Mouse (Mus musculus): Measurements from ENCODE around the gene Lmbrd2. TPM values are rescaled to one million over a fixed set of nuclear protein-coding genes. Genes with fewer than 3 reads are reported as not detected.
A peak's percentile ranks its signal among the peaks of the same experiment; 100 is the strongest.

Gene Lmbrd2
- 3.5 TPM in 2 replicates for polyA plus RNA-seq (2015; fragmentation: Nextera tagmentation; extraction: Ambion mirVana)

GRCm38 (mm10) chr15:9140252-9140680 is at the start of gene Lmbrd2:
Gene Lmbrd2, plus strand, starts transcription at chr15:9140550.
- WGBS: under 1% methylated on average over 34 of the region's 34 CpGs
- ATAC-seq (ENCODE audit: low FRiP score, low read depth): peak; percentile 99
- H3K9ac ChIP-seq: peak within 1 kb of the TSS; percentile 88

GRCm38 (mm10) chr15:9090662-9091061 is 49.7 kb upstream of the Lmbrd2 start:
- 94% methylated on average over 5 of the region's 5 CpGs for whole genome bisulfite sequencing
- Histone ChIP-seq H3K4me3 (no peak overlapping the region), H3K9ac (no peak overlapping the region), H3K36me3 (peaks cover 19% of the 10 kb centered on the region), H3K9me3 (no peaks in the 10 kb centered on the region), H3K4me2 (no peak overlapping the region), H3K27ac (replicated peaks) (no peak overlapping the region), H3K4me1 (replicated peaks) (peaks cover 4% of the 10 kb centered on the region; the same call in 1 of the 2 replicates), H3K27me3 (no peaks in the 10 kb centered on the region)
- no peak for ATAC-seq (ENCODE audit: low FRiP score, low read depth)

More at GRCm38 (mm10) chr15:9140252-9140680, at the start of gene Lmbrd2:
- H3K27ac ChIP-seq (replicated peaks): peak within 1 kb of the TSS; percentile 92
- H3K4me3 ChIP-seq: peak within 1 kb of the TSS; percentile 92
- H3K27me3 ChIP-seq: no peaks in the 10 kb centered on the region
- H3K36me3 ChIP-seq: peaks cover 17% of the 10 kb centered on the region
- H3K9me3 ChIP-seq: no peaks in the 10 kb centered on the region
- H3K4me2 ChIP-seq: peak within 1 kb of the TSS; percentile 85
- H3K4me1 ChIP-seq (replicated peaks): peaks cover 38% of the 10 kb centered on the region

- Histone ChIP-seq H3K36me3 (peaks cover 22% of the 10 kb centered on the region), H3K9me3 (no peaks in the 10 kb centered on the region), H3K27ac (replicated peaks) (no peak overlapping the region), H3K4me1 (replicated peaks) (peaks cover 4% of the 10 kb centered on the region; the same call in 1 of the 2 replicates), H3K9ac (no peak overlapping the region), H3K4me2 (peak overlapping the region; percentile 0; the same call in 1 of the 2 replicates), H3K27me3 (no peaks in the 10 kb centered on the region), H3K4me3 (no peak overlapping the region)
- WGBS: 74% methylated on average over 11 of the region's 11 CpGs
- ATAC-seq (ENCODE audit: low FRiP score, low read depth): 0 out of 2 replicates have a peak, but pooled peaks have one; percentile 42
Measured at GRCm38 (mm10) chr15:9093598-9094365, 46.6 kb upstream of the Lmbrd2 start.

- H3K4me2 ChIP-seq: peak overlapping the region; percentile 0; the same call in 1 of the 2 replicates
Measured at GRCm38 (mm10) chr15:9094366-9094750, 46.0 kb upstream of the Lmbrd2 start.

GRCm38 (mm10) chr15:9096865-9097264 is 43.5 kb upstream of the Lmbrd2 start:
- ATAC-seq (ENCODE audit: low FRiP score, low read depth): no peak

More at GRCm38 (mm10) chr15:9094366-9094750, 46.0 kb upstream of the Lmbrd2 start:
- ATAC-seq (ENCODE audit: low FRiP score, low read depth): peak; percentile 81
- Histone ChIP-seq H3K4me3 (no peak overlapping the region), H3K27ac (replicated peaks) (no peak overlapping the region), H3K27me3 (no peaks in the 10 kb centered on the region), H3K9me3 (no peaks in the 10 kb centered on the region), H3K4me1 (replicated peaks) (peaks cover 4% of the 10 kb centered on the region; the same call in 1 of the 2 replicates), H3K36me3 (peaks cover 21% of the 10 kb centered on the region), H3K9ac (no peak overlapping the region)
- WGBS: 20% methylated on average over 13 of the region's 13 CpGs

GRCm38 (mm10) chr15:9100446-9101077 is 39.8 kb upstream of the Lmbrd2 start:
- 68% methylated on average over 10 of the region's 10 CpGs for WGBS
- Histone ChIP-seq H3K36me3 (peaks cover 24% of the 10 kb centered on the region), H3K27me3 (no peaks in the 10 kb centered on the region), H3K4me3 (no peak overlapping the region), H3K9ac (no peak overlapping the region), H3K4me1 (replicated peaks) (no peaks in the 10 kb centered on the region), H3K9me3 (no peaks in the 10 kb centered on the region), H3K27ac (replicated peaks) (peak overlapping the region; percentile 43; the same call in 1 of the 2 replicates), H3K4me2 (no peak overlapping the region)
- peak; percentile 68 for ATAC-seq (ENCODE audit: low FRiP score, low read depth)

More at GRCm38 (mm10) chr15:9096865-9097264, 43.5 kb upstream of the Lmbrd2 start:
- H3K4me3 ChIP-seq: no peak overlapping the region
- H3K4me2 ChIP-seq: no peak overlapping the region
- H3K36me3 ChIP-seq: peaks cover 30% of the 10 kb centered on the region
- WGBS: 91% methylated on average over 4 of the region's 4 CpGs
- no peak overlapping the region for H3K27ac ChIP-seq (replicated peaks)
- no peaks in the 10 kb centered on the region for H3K27me3 ChIP-seq
- H3K9ac ChIP-seq: no peak overlapping the region
- H3K9me3 ChIP-seq: no peaks in the 10 kb centered on the region
- H3K4me1 ChIP-seq (replicated peaks): peaks cover 4% of the 10 kb centered on the region; the same call in 1 of the 2 replicates

- H3K27ac ChIP-seq (replicated peaks): no peak overlapping the region
- no peaks in the 10 kb centered on the region for H3K4me1 ChIP-seq (replicated peaks)
- H3K9me3 ChIP-seq: no peaks in the 10 kb centered on the region
- no peak for ATAC-seq (ENCODE audit: low FRiP score, low read depth)
- H3K36me3 ChIP-seq: peaks cover 27% of the 10 kb centered on the region
- H3K27me3 ChIP-seq: no peaks in the 10 kb centered on the region
- H3K9ac ChIP-seq: no peak overlapping the region
- H3K4me2 ChIP-seq: no peak overlapping the region
- 81% methylated on average over 13 of the region's 13 CpGs for WGBS
- no peak overlapping the region for H3K4me3 ChIP-seq
Measured at GRCm38 (mm10) chr15:9106303-9107074, 33.9 kb upstream of the Lmbrd2 start.

GRCm38 (mm10) chr15:9110526-9111347 is 29.6 kb upstream of the Lmbrd2 start:
- Histone ChIP-seq H3K36me3 (peaks cover 37% of the 10 kb centered on the region), H3K4me3 (no peak overlapping the region), H3K4me2 (no peak overlapping the region), H3K27ac (replicated peaks) (no peak overlapping the region), H3K4me1 (replicated peaks) (no peaks in the 10 kb centered on the region), H3K9me3 (no peaks in the 10 kb centered on the region), H3K27me3 (no peaks in the 10 kb centered on the region), H3K9ac (no peak overlapping the region)
- WGBS: 89% methylated on average over 6 of the region's 6 CpGs
- ATAC-seq (ENCODE audit: low FRiP score, low read depth): no peak

- Histone ChIP-seq H3K4me3 (no peak overlapping the region), H3K27ac (replicated peaks) (no peak overlapping the region), H3K27me3 (no peaks in the 10 kb centered on the region), H3K9me3 (no peaks in the 10 kb centered on the region), H3K4me1 (replicated peaks) (no peaks in the 10 kb centered on the region), H3K4me2 (no peak overlapping the region), H3K36me3 (peaks cover 37% of the 10 kb centered on the region), H3K9ac (no peak overlapping the region)
- WGBS: 89% methylated on average over 3 of the region's 3 CpGs
- no peak for ATAC-seq (ENCODE audit: low FRiP score, low read depth)
Measured at GRCm38 (mm10) chr15:9111648-9112047, 28.7 kb upstream of the Lmbrd2 start.

GRCm38 (mm10) chr15:9113556-9113955 is 26.8 kb upstream of the Lmbrd2 start:
- no peak overlapping the region for H3K27ac ChIP-seq (replicated peaks)
- no peaks in the 10 kb centered on the region for H3K27me3 ChIP-seq
- no peaks in the 10 kb centered on the region for H3K4me1 ChIP-seq (replicated peaks)
- ATAC-seq (ENCODE audit: low FRiP score, low read depth): no peak
- WGBS: 80% methylated on average over 9 of the region's 9 CpGs
- H3K9me3 ChIP-seq: no peaks in the 10 kb centered on the region
- no peak overlapping the region for H3K4me3 ChIP-seq
- H3K36me3 ChIP-seq: peaks cover 34% of the 10 kb centered on the region
- H3K9ac ChIP-seq: no peak overlapping the region
- no peak overlapping the region for H3K4me2 ChIP-seq

GRCm38 (mm10) chr15:9114131-9114530 is 26.2 kb upstream of the Lmbrd2 start:
- no peak overlapping the region for H3K4me3 ChIP-seq
- H3K4me2 ChIP-seq: no peak overlapping the region
- H3K27ac ChIP-seq (replicated peaks): no peak overlapping the region
- H3K9ac ChIP-seq: no peak overlapping the region
- H3K4me1 ChIP-seq (replicated peaks): no peaks in the 10 kb centered on the region
- H3K27me3 ChIP-seq: no peaks in the 10 kb centered on the region
- no peaks in the 10 kb centered on the region for H3K9me3 ChIP-seq
- ATAC-seq (ENCODE audit: low FRiP score, low read depth): no peak
- WGBS: 89% methylated on average over 4 of the region's 4 CpGs
- H3K36me3 ChIP-seq: peaks cover 39% of the 10 kb centered on the region
